Mouse (Mus musculus) liver, adult 2 months (tissue): ENCODE measurements around the gene Slc25a42. TPM values are rescaled to one million over a fixed set of nuclear protein-coding genes. Genes with fewer than 3 reads are reported as not detected.

Experiments used
- DNase-seq: peaks from one replicate; pipeline ENCODE4 v3.0.0-alpha.2; 2011; ENCODE audit warnings: low read depth, low spot score; ENCODE audit errors: extremely low read depth
- H3K27ac ChIP-seq: fragments of 200-500 bp; replicated peaks from 2 replicates; pipeline ENCODE4 v1.5.1; 2012; ENCODE audit warnings: low read depth, mild to moderate bottlenecking, control low read depth, inconsistent platforms, low read length; ENCODE audit not compliant: insufficient read depth
- H3K27me3 ChIP-seq: fragments of 200-500 bp; 2 replicates; pipeline ENCODE4 v1.6.1; 2012; ENCODE audit warnings: mild to moderate bottlenecking, moderate library complexity, low read length, inconsistent platforms; ENCODE audit not compliant: control insufficient read depth, insufficient read depth
- H3K36me3 ChIP-seq: fragments of 200-500 bp; 2 replicates; pipeline ENCODE4 v1.6.1; 2012; ENCODE audit warnings: low read length, inconsistent platforms; ENCODE audit not compliant: control insufficient read depth, insufficient read depth
- H3K4me1 ChIP-seq: fragments of 200-500 bp; 2 replicates; pipeline ENCODE4 v1.6.1; 2011; ENCODE audit warnings: low read length; ENCODE audit not compliant: control insufficient read depth, insufficient read depth
- H3K4me3 ChIP-seq: fragments of 200-500 bp; 2 replicates; pipeline ENCODE4 v1.5.1; 2011; ENCODE audit warnings: low read depth, mild to moderate bottlenecking, control low read depth, low read length, moderate library complexity; ENCODE audit not compliant: insufficient read depth
- H3K79me2 ChIP-seq: fragments of 200-500 bp; 2 replicates; pipeline ENCODE4 v1.6.1; 2012; ENCODE audit warnings: inconsistent platforms, mild to moderate bottlenecking, low read length, moderate library complexity; ENCODE audit not compliant: control insufficient read depth, insufficient read depth
- H3K9ac ChIP-seq: fragments of 200-500 bp; 2 replicates; pipeline ENCODE4 v1.6.1; 2012; ENCODE audit warnings: low read depth, mild to moderate bottlenecking, control low read depth, inconsistent platforms, low read length
- CTCF ChIP-seq: fragments of 200-500 bp; IDR thresholded peaks from 2 replicates; pipeline ENCODE4 v1.5.1; 2011; ENCODE audit warnings: low read depth, low read length, control low read depth
- POLR2A ChIP-seq: fragments of 200-500 bp; IDR thresholded peaks from 2 replicates; pipeline ENCODE4 v1.6.1; 2011; ENCODE audit warnings: low read length, control low read depth; ENCODE audit not compliant: insufficient read depth; ENCODE audit errors: extremely low read depth
- WGBS: fragments of 180-500 bp; shearing (Covaris S2); methylation state at CpG from one replicate; pipeline ENCODE4 v1.1.7; 2018; 5-methylcytosine and 5-hydroxymethylcytosine counted together
- polyA plus RNA-seq: library from polyadenylated mRNA; depleted of rRNA; stranded (reverse); fragments of >200 nt; gene quantifications from 2 replicates; pipeline ENCODE4 v1.2.3, GENCODE M21; 2012
- total RNA-seq: library from RNA; depleted of rRNA; stranded (reverse); fragments of >200 nt; gene quantifications from 2 replicates; pipeline ENCODE4 v1.2.3, GENCODE M21; 2014

The Slc25a42 gene
- total and polyA plus RNA-seq, 2 experiments = 31.4 to 117 TPM

- WGBS = 29% methylated on average over 7 of the region's 7 CpGs
- H3K27me3 ChIP-seq = no peaks in the 10 kb centered on the region
- H3K36me3 ChIP-seq = peaks cover 26% of the 10 kb centered on the region; the same call in 1 of the 2 replicates
- H3K4me3 ChIP-seq = no peak overlapping the region
- DNase-seq = peak; percentile 86
- peak overlapping the region; percentile 56 for H3K27ac ChIP-seq
- H3K9ac ChIP-seq = 0 out of 2 replicates have a peak overlapping the region, but pooled peaks have one; percentile 17
- peaks cover 15% of the 10 kb centered on the region; the same call in 1 of the 2 replicates for H3K79me2 ChIP-seq
- peaks cover 17% of the 10 kb centered on the region for H3K4me1 ChIP-seq
- no peak for TF ChIP-seq CTCF
These were observed 23.4 kb downstream of the Slc25a42 start for GRCm38 (mm10) chr8:70188707-70189106.

GRCm38 (mm10) chr8:70183194-70183593 is 28.9 kb downstream of the Slc25a42 start:
- DNase-seq = no peak
- Histone ChIP-seq H3K4me1 (peaks cover under 1% of the 10 kb centered on the region; the same call in 1 of the 2 replicates), H3K79me2 (peaks cover 3% of the 10 kb centered on the region; the same call in 1 of the 2 replicates), H3K27me3 (no peaks in the 10 kb centered on the region), H3K27ac (no peak overlapping the region), H3K36me3 (peaks cover 6% of the 10 kb centered on the region; the same call in 1 of the 2 replicates), H3K9ac (no peak overlapping the region), H3K4me3 (no peak overlapping the region)
- TF ChIP-seq POLR2A = no peak
- TF ChIP-seq CTCF = no peak
- 79% methylated on average over 4 of the region's 4 CpGs for whole genome bisulfite sequencing

- TF ChIP-seq CTCF (no peak), POLR2A (no peak)
- no peaks in the 10 kb centered on the region for H3K27me3 ChIP-seq
- H3K9ac ChIP-seq = no peak overlapping the region
- no peak for DNase-seq
- H3K4me1 ChIP-seq = no peaks in the 10 kb centered on the region
- no peak overlapping the region for H3K27ac ChIP-seq
- H3K4me3 ChIP-seq = no peak overlapping the region
- 44% methylated on average over 2 of the region's 2 CpGs for WGBS
- H3K36me3 ChIP-seq = no peaks in the 10 kb centered on the region; the same call in 1 of the 2 replicates
- 0 out of 2 replicates have a peak, but pooled peaks cover 2% of the 10 kb centered on the region for H3K79me2 ChIP-seq
These were observed 30.2 kb downstream of the Slc25a42 start for GRCm38 (mm10) chr8:70181903-70182252.

- no peaks in the 10 kb centered on the region; the same call in 1 of the 2 replicates for H3K36me3 ChIP-seq
- H3K79me2 ChIP-seq = 0 out of 2 replicates have a peak, but pooled peaks cover 5% of the 10 kb centered on the region
- H3K27ac ChIP-seq = no peak overlapping the region
- whole genome bisulfite sequencing = 82% methylated on average over 16 of the region's 16 CpGs
- TF ChIP-seq POLR2A = no peak
- H3K9ac ChIP-seq = no peak overlapping the region
- DNase-seq = no peak
- H3K27me3 ChIP-seq = no peaks in the 10 kb centered on the region
- no peaks in the 10 kb centered on the region for H3K4me1 ChIP-seq
- no peak overlapping the region for H3K4me3 ChIP-seq
These were observed 30.7 kb downstream of the Slc25a42 start for GRCm38 (mm10) chr8:70181212-70181902.

GRCm38 (mm10) chr8:70179082-70179481 is 33.0 kb downstream of the Slc25a42 start:
- H3K4me1 ChIP-seq = no peaks in the 10 kb centered on the region
- no peak overlapping the region for H3K4me3 ChIP-seq
- TF ChIP-seq CTCF = peak; percentile 27; the same call in 1 of the 2 replicates
- no peak for TF ChIP-seq POLR2A
- H3K36me3 ChIP-seq = no peaks in the 10 kb centered on the region; the same call in 1 of the 2 replicates
- no peaks in the 10 kb centered on the region for H3K27me3 ChIP-seq
- H3K9ac ChIP-seq = no peak overlapping the region
- DNase-seq = no peak
- peaks cover 5% of the 10 kb centered on the region; the same call in 1 of the 2 replicates for H3K79me2 ChIP-seq
- no peak overlapping the region for H3K27ac ChIP-seq
- WGBS = 93% methylated on average over 4 of the region's 4 CpGs

GRCm38 (mm10) chr8:70178231-70178630 is 33.9 kb downstream of the Slc25a42 start:
- no peak overlapping the region for H3K9ac ChIP-seq

More at GRCm38 (mm10) chr8:70178231-70178630, 33.9 kb downstream of the Slc25a42 start:
- H3K79me2 ChIP-seq = peaks cover 8% of the 10 kb centered on the region; the same call in 1 of the 2 replicates
- no peak for DNase-seq
- WGBS = 93% methylated on average over 2 of the region's 2 CpGs
- H3K27me3 ChIP-seq = no peaks in the 10 kb centered on the region
- H3K4me3 ChIP-seq = no peak overlapping the region
- no peak overlapping the region for H3K27ac ChIP-seq
- TF ChIP-seq CTCF (no peak), POLR2A (no peak)
- H3K4me1 ChIP-seq = peaks cover 3% of the 10 kb centered on the region; the same call in 1 of the 2 replicates
- no peaks in the 10 kb centered on the region; the same call in 1 of the 2 replicates for H3K36me3 ChIP-seq
